Mouse (Mus musculus) CH12.LX (cell line): ENCODE measurements around the gene Gbgt1.

Source experiments
- CTCF ChIP-seq, 2 experiments: IDR thresholded peaks in 1 of 2; conservative IDR thresholded peaks in 1 of 2; 2 replicates each; pipeline ENCODE4 v1.5.1; 2011 to 2012; ENCODE audit warnings: low read depth in 2 of 2, low read length in 2 of 2, improper control_type of control experiment in 1 of 2, inconsistent platforms in 1 of 2, mild to moderate bottlenecking in 1 of 2, moderate library complexity in 1 of 2
- NELFE ChIP-seq: IDR thresholded peaks from 2 replicates; pipeline ENCODE4 v1.6.1; 2011; ENCODE audit warnings: low read depth, low read length, improper control_type of control experiment
- POLR2A ChIP-seq: IDR thresholded peaks from 2 replicates; pipeline ENCODE4 v1.6.1; 2011; ENCODE audit warnings: low read depth, mild to moderate bottlenecking, improper control_type of control experiment, low read length

- TF ChIP-seq POLR2A (no peak), NELFE (no peak), CTCF (conservative IDR thresholded peaks at IDR 0.05 in 1 of 2, IDR thresholded peaks at IDR 0.05 in 1 of 2; ENCODE audit: low read depth in 2 of 2, low read length in 2 of 2) (no peak)
Measured at GRCm38 (mm10) chr2:28536766-28537633, 40.3 kb downstream of the Gbgt1 start.
